Mouse (Mus musculus) thymus, adult 2 months (tissue): ENCODE measurements around the gene Elavl3. TPM values are rescaled to one million over a fixed set of nuclear protein-coding genes. Genes with fewer than 3 reads are reported as not detected.
A peak's percentile ranks its signal among the peaks of the same experiment; 100 is the strongest.

Experiments
- DNase-seq: peaks from one replicate; pipeline ENCODE4 v3.0.0; 2021
- H3K27ac ChIP-seq: fragments of 200-500 bp; 2 replicates; pipeline ENCODE4 v1.5.1; 2012; ENCODE audit warnings: low read length, control low read depth; ENCODE audit not compliant: control insufficient read depth, insufficient read depth
- H3K27me3 ChIP-seq: fragments of 200-500 bp; 2 replicates; pipeline ENCODE4 v1.6.1; 2012; ENCODE audit warnings: mild to moderate bottlenecking, low read length, moderate library complexity, mixed read lengths; ENCODE audit not compliant: control insufficient read depth, insufficient read depth
- H3K36me3 ChIP-seq: fragments of 200-500 bp; 2 replicates; pipeline ENCODE4 v1.6.1; 2012; ENCODE audit warnings: mild to moderate bottlenecking, low read length, moderate library complexity; ENCODE audit not compliant: control insufficient read depth, insufficient read depth
- H3K4me1 ChIP-seq: fragments of 200-500 bp; replicated peaks from 2 replicates; pipeline ENCODE4 v1.6.1; 2012; ENCODE audit warnings: low read length; ENCODE audit not compliant: control insufficient read depth, insufficient read depth
- H3K4me3 ChIP-seq: fragments of 200-500 bp; 2 replicates; pipeline ENCODE4 v1.5.1; 2012; ENCODE audit warnings: mild to moderate bottlenecking, low read length, control low read depth, moderate library complexity; ENCODE audit not compliant: control insufficient read depth, insufficient read depth
- CTCF ChIP-seq: fragments of 200-500 bp; IDR thresholded peaks from 2 replicates; pipeline ENCODE4 v1.5.1; 2012; ENCODE audit warnings: mild to moderate bottlenecking, control low read depth, low read length, moderate library complexity, borderline replicate concordance; ENCODE audit not compliant: control insufficient read depth, poor library complexity, insufficient read depth; ENCODE audit errors: extremely low read depth
- POLR2A ChIP-seq: fragments of 200-500 bp; IDR thresholded peaks from 2 replicates; pipeline ENCODE4 v1.6.1; 2012; ENCODE audit warnings: mild to moderate bottlenecking, low read length, control low read depth, moderate library complexity; ENCODE audit not compliant: control insufficient read depth, poor library complexity, insufficient read depth; ENCODE audit errors: extremely low read depth
- WGBS: fragments of 180-500 bp; shearing (Covaris S2); methylation state at CpG from one replicate; pipeline ENCODE4 v1.1.7; 2018; 5-methylcytosine and 5-hydroxymethylcytosine counted together
- polyA plus RNA-seq: library from polyadenylated mRNA; depleted of rRNA; stranded (reverse); fragments of >200 nt; gene quantifications from 2 replicates; pipeline ENCODE4 v1.2.3, GENCODE M21; 2012

The Elavl3 gene
- polyA plus RNA-seq, 1 experiment = 0.35 TPM

DNA sequence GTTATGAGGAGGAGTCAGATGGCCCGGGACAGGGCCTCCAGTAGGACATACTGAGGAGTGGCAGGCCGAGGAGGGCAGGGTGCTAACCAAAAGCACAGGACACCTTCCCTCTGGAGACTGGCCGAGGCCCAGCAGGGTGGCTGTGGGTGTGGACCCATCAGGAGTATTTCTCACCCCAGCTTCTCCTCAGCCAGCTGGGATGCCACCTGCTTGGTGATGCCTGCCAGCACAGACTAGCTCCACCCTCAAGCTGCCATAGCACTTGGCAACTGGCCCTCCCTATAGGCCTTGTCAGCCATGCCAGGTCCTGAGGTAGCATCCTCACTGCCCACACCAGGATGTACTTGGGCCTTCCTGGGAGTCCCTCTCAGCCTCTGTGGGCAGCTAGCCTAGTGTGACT, 12.5 kb upstream of the Elavl3 start:
- no peak for TF ChIP-seq POLR2A
- TF ChIP-seq CTCF = no peak
- Histone ChIP-seq H3K27me3 (no peaks in the 10 kb centered on the region), H3K36me3 (peaks cover 10% of the 10 kb centered on the region), H3K4me3 (no peak overlapping the region), H3K27ac (no peak overlapping the region), H3K4me1 (no peaks in the 10 kb centered on the region)
- DNase-seq = no peak
- 91% methylated on average over 3 of the region's 3 CpGs for WGBS

GRCm38 (mm10) chr9:22061339-22061738, 9.5 kb upstream of the Elavl3 start:
- 97% methylated on average over 2 of the region's 2 CpGs for WGBS
- Histone ChIP-seq H3K4me1 (no peaks in the 10 kb centered on the region), H3K27ac (no peak overlapping the region), H3K4me3 (no peak overlapping the region), H3K27me3 (no peaks in the 10 kb centered on the region), H3K36me3 (peaks cover 11% of the 10 kb centered on the region)
- no peak for DNase-seq
- TF ChIP-seq POLR2A = no peak

DNA sequence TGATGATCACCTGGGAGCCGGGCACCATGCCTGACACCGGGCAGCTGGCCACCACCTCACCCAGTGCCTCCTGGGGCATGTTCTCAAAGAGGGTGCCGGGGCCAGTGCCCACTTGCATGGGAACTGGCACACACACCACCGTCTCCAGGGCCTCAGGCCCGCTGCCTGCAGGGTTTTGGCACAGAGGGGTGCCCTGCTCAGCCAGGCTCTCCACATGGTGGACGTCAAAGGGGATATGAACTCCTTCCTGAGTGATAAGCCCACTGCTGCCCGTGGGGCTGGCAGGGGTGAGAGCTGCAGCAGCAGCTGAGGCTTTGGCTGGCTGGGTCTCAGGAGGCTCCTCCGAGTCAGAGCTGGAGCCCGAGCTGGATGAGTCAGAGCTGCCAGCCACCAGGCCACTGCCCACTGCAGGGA, 6.2 kb upstream of the Elavl3 start:
- TF ChIP-seq POLR2A (no peak), CTCF (no peak)
- Histone ChIP-seq H3K36me3 (peaks cover 11% of the 10 kb centered on the region), H3K27ac (no peak overlapping the region), H3K27me3 (no peaks in the 10 kb centered on the region; the same call in 1 of the 2 replicates), H3K4me1 (peaks cover 4% of the 10 kb centered on the region), H3K4me3 (no peak overlapping the region)
- no peak for DNase-seq
- WGBS = 96% methylated on average over 9 of the region's 9 CpGs

GRCm38 (mm10) chr9:22057031-22057517, 5.3 kb upstream of the Elavl3 start:
- TF ChIP-seq POLR2A (no peak), CTCF (no peak)
- peaks cover 11% of the 10 kb centered on the region for H3K36me3 ChIP-seq
- DNase-seq = no peak
- peaks cover 2% of the 10 kb centered on the region; the same call in 1 of the 2 replicates for H3K27me3 ChIP-seq
- no peak overlapping the region for H3K4me3 ChIP-seq
- no peak overlapping the region for H3K27ac ChIP-seq
- 96% methylated on average over 9 of the region's 9 CpGs for WGBS
- H3K4me1 ChIP-seq = peaks cover 4% of the 10 kb centered on the region

GRCm38 (mm10) chr9:22056303-22056910, 4.6 kb upstream of the Elavl3 start:
- peaks cover 10% of the 10 kb centered on the region for H3K4me1 ChIP-seq
- no peak for TF ChIP-seq POLR2A
- no peak for TF ChIP-seq CTCF
- no peak overlapping the region for H3K27ac ChIP-seq
- H3K4me3 ChIP-seq = no peak overlapping the region
- no peak for DNase-seq
- WGBS = 82% methylated on average over 9 of the region's 9 CpGs
- peaks cover 5% of the 10 kb centered on the region for H3K36me3 ChIP-seq
- H3K27me3 ChIP-seq = peaks cover 7% of the 10 kb centered on the region; the same call in 1 of the 2 replicates

GRCm38 (mm10) chr9:22055713-22056112, 3.9 kb upstream of the Elavl3 start:
- Histone ChIP-seq H3K4me1 (peaks cover 16% of the 10 kb centered on the region), H3K36me3 (peaks cover 5% of the 10 kb centered on the region), H3K4me3 (no peak overlapping the region), H3K27me3 (peaks cover 10% of the 10 kb centered on the region; the same call in 1 of the 2 replicates), H3K27ac (no peak overlapping the region)
- no peak for DNase-seq
- TF ChIP-seq CTCF = no peak
- TF ChIP-seq POLR2A = no peak
- 57% methylated on average over 29 of the region's 29 CpGs for WGBS

DNA sequence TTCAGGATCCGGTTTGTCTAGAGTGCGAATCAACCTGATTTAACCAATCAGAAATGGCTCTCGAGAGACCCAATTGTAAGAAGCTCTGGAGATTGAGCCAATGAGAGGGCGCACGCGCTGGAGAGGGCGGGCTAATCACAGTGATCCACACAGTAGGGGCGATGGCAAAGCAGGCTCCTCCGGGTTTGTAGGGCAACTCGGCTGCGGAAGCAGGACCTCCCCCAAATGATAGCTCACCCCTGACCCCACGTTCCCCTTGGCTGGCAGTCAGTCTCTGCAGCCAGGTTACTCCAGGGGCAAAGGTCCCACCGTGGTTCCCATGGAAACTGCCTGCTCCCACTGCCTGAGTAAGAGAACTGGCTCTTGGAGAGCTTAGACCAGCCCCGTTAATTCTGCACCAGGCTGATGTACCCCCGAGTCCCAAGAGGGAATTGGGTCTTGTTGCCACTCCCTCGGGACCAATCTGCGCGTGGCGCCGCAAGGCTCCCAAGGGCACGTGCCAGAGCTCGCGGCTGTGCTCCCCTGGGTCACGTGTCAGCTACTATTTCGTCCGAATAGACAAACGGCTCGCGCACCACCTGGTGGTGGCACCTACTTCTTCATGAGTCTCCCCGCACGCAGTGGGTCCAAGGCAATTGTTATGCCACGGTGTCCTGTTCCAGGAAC, 2.7 kb upstream of the Elavl3 start:
- Histone ChIP-seq H3K36me3 (peaks cover 3% of the 10 kb centered on the region), H3K27me3 (peaks cover 10% of the 10 kb centered on the region; the same call in 1 of the 2 replicates), H3K27ac (no peak overlapping the region), H3K4me3 (no peak overlapping the region), H3K4me1 (peaks cover 21% of the 10 kb centered on the region)
- peak; percentile 77 for DNase-seq
- WGBS = 6% methylated on average over 32 of the region's 32 CpGs
- TF ChIP-seq CTCF (peak; percentile 83), POLR2A (no peak)
